Mouse (Mus musculus) forelimb bud, embryonic 11.5 days (tissue): ENCODE measurements at regions not wholly inside any gene's neighbourhood (a gene's known extent, or its start where the extent isn't known, plus 50 kb on each side); places are given as distances from the start of the nearest gene placed in this dataset.

ENCODE experiments used
- DNase-seq: peaks from one replicate; pipeline ENCODE4 v3.0.0-alpha.2; 2012; ENCODE audit warnings: low read depth, low spot score

DNA sequence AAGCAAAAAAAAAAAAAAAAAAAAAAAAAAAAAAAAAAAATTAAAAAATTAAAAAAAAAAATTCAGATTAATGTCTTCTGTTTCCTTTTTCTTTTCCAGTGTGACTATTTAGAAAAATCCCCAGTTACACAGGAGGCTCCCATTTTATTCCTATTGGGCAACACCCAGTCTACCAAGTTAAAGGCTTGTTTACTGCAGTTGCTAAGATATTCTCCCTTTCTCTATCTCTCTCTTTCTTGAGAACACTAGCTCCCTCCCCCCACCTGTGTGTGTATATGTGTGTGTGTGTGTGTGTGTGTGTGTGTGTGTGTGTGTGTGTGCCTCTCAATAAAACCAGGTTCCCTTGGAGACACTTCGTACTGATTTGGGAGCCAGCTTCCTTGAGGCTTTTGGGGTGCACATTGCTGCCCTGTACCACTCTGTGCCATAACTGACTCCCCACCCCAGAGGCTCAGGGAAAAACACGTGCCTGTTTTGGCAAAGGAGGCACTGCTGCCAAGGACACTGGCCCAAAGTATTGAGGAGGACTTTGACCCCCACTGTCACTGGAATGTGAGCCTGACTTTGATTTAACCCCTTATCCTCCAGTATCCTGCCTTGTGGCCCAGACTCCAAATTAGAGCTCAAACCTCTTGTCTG is 50.3 kb downstream of the Anapc15-ps start:
- DNase-seq: peak; percentile 28

DNA sequence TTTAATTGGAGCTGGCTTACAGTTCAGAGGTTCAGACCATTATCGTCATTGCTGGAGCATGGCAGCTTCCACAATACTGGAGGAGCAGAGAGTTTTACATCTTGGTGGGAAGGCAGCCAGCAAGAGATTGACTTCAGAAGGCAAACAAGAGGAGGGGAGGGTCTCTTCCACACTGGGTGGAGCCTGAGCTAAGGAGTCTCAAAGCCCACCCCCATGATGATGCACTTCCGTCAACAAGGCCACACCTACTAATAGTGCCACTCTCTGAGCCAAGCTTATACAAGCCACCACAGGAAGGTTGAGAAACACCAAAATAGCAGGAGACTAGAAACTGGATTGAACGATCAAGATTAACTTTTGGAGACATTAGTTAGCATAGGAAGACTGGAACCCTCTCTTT is 52.5 kb downstream of the Anapc15-ps start:
- DNase-seq: no peak

- no peak for DNase-seq
Observed at GRCm38 (mm10) chr10:95619601-95620000, 53.6 kb downstream of the Anapc15-ps start.

- DNase-seq: no peak
Observed at GRCm38 (mm10) chr10:95618451-95619079, 54.6 kb upstream of the Nudt4 start.

GRCm38 (mm10) chr10:95616821-95617220 is 52.9 kb upstream of the Nudt4 start:
- DNase-seq: no peak

DNA sequence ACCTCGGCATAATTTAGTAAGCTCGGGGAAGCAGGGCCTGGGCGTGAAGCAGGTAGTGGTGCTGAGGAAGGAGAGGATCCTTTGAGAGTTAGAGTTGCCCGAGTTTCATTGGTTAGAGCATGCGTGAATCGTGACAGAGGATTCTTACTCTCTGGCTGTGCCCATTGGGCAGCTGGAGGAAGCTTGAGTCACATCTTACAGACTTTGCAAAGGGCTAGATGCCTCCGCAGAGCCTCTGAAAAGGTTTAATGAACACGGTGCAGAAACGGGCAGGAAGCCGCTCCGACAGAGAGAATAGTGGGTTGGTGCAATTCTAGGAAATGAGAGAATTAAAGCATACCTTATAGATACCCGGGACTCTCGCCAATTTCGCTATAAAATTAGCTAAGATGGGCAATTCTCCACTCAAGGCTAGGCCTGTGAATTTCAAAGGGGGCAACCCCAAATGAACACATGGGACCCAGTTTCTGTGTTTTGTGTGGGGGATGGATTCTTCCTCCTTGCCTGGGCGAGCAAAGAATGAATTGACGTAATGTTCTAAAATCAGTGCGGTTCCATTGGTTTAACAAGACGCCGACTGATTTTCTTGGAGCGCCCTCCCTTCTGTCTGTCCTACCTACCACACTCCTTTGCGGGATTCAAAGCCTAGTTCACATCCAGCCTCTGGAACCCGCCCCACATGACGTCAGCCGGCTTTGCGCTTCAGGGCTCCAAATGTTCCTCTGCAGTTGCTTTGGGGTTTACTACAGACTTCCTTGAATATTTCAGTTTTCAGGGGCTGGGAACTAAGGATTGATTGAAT is 52.1 kb upstream of the Nudt4 start:
- DNase-seq: no peak
